Mouse (Mus musculus) CH12F3 (cell line): Measurements from ENCODE around the gene Arpp21.

Experiments
- in situ Hi-C: fragments of 300-500 bp; cut with MboI; formaldehyde crosslinking; loops from 2 replicates; pipeline ENCODE4 v1.14.3; 2020; ENCODE audit warnings: low sequenced_read_pairs

Arpp21 gene

GRCm38 (mm10) chr9:112185746-112186145, 50.0 kb downstream of the Arpp21 start:
- in situ Hi-C loops = no loop called here

- in situ Hi-C loops = no loop called here
These were observed 53.0 kb downstream of the Arpp21 start for GRCm38 (mm10) chr9:112182738-112183137.

- in situ Hi-C loops = no loop called here
These were observed 55.7 kb downstream of the Arpp21 start for GRCm38 (mm10) chr9:112180006-112180405.

GRCm38 (mm10) chr9:112178438-112178837, 57.3 kb downstream of the Arpp21 start:
- in situ Hi-C loops = no loop called here

- in situ Hi-C loops = no loop called here
These were observed 58.2 kb downstream of the Arpp21 start for GRCm38 (mm10) chr9:112177569-112177968.

- in situ Hi-C loops = no loop called here
These were observed 59.4 kb downstream of the Arpp21 start for GRCm38 (mm10) chr9:112176317-112176716.

GRCm38 (mm10) chr9:112174407-112175357, 61.1 kb downstream of the Arpp21 start:
- in situ Hi-C loops = no loop called here

GRCm38 (mm10) chr9:112173778-112174177, 62.0 kb downstream of the Arpp21 start:
- in situ Hi-C loops = no loop called here

GRCm38 (mm10) chr9:112164677-112165076, 71.1 kb downstream of the Arpp21 start:
- in situ Hi-C loops = no loop called here

- in situ Hi-C loops = no loop called here
These were observed 74.8 kb downstream of the Arpp21 start for GRCm38 (mm10) chr9:112160981-112161380.

- in situ Hi-C loops = no loop called here
These were observed 81.8 kb downstream of the Arpp21 start for GRCm38 (mm10) chr9:112153972-112154371.

GRCm38 (mm10) chr9:112152762-112153161, 83.0 kb downstream of the Arpp21 start:
- in situ Hi-C loops = no loop called here

- in situ Hi-C loops = no loop called here
These were observed 84.6 kb downstream of the Arpp21 start for GRCm38 (mm10) chr9:112151177-112151576.

- in situ Hi-C loops = no loop called here
These were observed 95.1 kb downstream of the Arpp21 start for GRCm38 (mm10) chr9:112140658-112141057.

- in situ Hi-C loops = no loop called here
These were observed 97.9 kb downstream of the Arpp21 start for GRCm38 (mm10) chr9:112137820-112138219.

- in situ Hi-C loops = no loop called here
These were observed 104.9 kb downstream of the Arpp21 start for GRCm38 (mm10) chr9:112130812-112131211.

GRCm38 (mm10) chr9:112124667-112125066, 111.1 kb downstream of the Arpp21 start:
- in situ Hi-C loops = no loop called here

GRCm38 (mm10) chr9:112124184-112124583, 111.6 kb downstream of the Arpp21 start:
- in situ Hi-C loops = no loop called here

- in situ Hi-C loops = no loop called here
These were observed 112.3 kb downstream of the Arpp21 start for GRCm38 (mm10) chr9:112123421-112123828.

GRCm38 (mm10) chr9:112119535-112119934, 116.2 kb downstream of the Arpp21 start:
- in situ Hi-C loops = no loop called here

GRCm38 (mm10) chr9:112119106-112119433, 116.7 kb downstream of the Arpp21 start:
- in situ Hi-C loops = no loop called here

GRCm38 (mm10) chr9:112118411-112119105, 117.2 kb downstream of the Arpp21 start:
- in situ Hi-C loops = no loop called here
